Mouse (Mus musculus): Measurements from ENCODE around the gene Klhl22. TPM values are rescaled to one million over a fixed set of nuclear protein-coding genes. Genes with fewer than 3 reads are reported as not detected.

Gene Klhl22
- total and polyA plus RNA-seq, 3 experiments, result not detected

DNA sequence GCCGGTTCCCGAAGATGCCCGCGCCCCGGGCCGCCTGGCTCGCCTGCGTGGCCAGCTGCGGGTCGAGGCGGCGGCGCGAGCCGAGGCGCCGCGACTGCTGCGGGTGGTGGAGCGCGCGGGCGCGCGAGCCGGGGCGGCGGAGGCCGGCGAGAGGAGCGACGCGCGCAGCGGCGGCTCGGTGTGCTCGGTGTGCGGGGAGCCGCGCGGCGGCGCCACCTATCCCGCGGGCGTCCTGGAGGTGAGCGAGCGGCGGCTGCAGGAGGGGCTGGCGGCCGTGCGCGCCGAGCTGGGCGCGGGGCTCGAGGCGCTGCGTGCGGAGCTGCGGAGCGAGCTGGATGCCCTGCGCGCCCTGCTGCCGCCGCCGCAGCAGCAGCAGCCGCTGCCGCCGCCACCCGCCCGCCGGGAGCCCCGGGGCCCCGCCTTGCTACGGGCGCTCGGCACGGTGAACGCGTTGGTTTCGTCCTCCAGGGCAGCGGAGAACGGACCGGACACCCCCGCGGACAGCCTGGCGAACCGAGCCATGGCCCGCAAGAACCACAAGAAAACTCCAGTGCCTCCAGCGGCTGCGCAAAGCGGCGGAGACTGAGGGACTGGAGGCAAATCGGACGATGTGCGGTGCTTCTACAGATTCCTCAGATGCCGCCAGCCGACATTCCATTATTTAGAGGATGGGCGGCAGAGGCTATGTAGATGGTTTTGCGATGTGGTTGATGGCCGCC, 74.4 kb downstream of the Klhl22 start:
- Histone ChIP-seq H3K4me1 (ENCODE audit: control insufficient read depth in 1 of 2, insufficient read depth in 2 of 2) (no peaks in the 10 kb centered on the region), H3K36me3 (replicated peaks in 1 of 2; ENCODE audit: control insufficient read depth in 1 of 2, insufficient read depth in 1 of 2, low read length in 1 of 2) (peaks cover 0 to 16% of the 10 kb centered on the region in 2 experiments), H3K9ac (ENCODE audit: insufficient read depth, low read depth) (no peak overlapping the region), H3K27me3 (replicated peaks) (no peaks in the 10 kb centered on the region), H3K79me2 (replicated peaks; ENCODE audit: control insufficient read depth, extremely low read depth, insufficient read depth, poor library complexity, severe bottlenecking) (no peaks in the 10 kb centered on the region), H3K27ac (ENCODE audit: insufficient read depth, low read depth) (no peak overlapping the region), H3K4me3 (replicated peaks in 1 of 3; ENCODE audit: low read depth in 2 of 3, low read length in 2 of 3, poor library complexity in 1 of 3) (no peak overlapping the region), H3K9me3 (replicated peaks; ENCODE audit: low read length) (peaks cover 4% of the 10 kb centered on the region), H3K4me2 (ENCODE audit: insufficient read depth, low read depth, poor library complexity, severe bottlenecking) (no peak overlapping the region)
- TF ChIP-seq PAX5 (IDR thresholded peaks at IDR 0.05; ENCODE audit: low read length) (no peak), MAX (IDR thresholded peaks at IDR 0.05; ENCODE audit: low read length) (no peak), MYC (IDR thresholded peaks at IDR 0.05; ENCODE audit: low read depth, low read length) (no peak), POLR2AphosphoS2 (IDR thresholded peaks at IDR 0.05; ENCODE audit: low read depth, low read length) (no peak), RCOR1 (conservative IDR thresholded peaks at IDR 0.05; ENCODE audit: low read depth, low read length) (no peak), ZKSCAN1 (IDR thresholded peaks at IDR 0.05; ENCODE audit: borderline replicate concordance, low read depth, low read length) (no peak), POLR2A (IDR thresholded peaks at IDR 0.05; ENCODE audit: low read depth, low read length) (no peak), MAZ (IDR thresholded peaks at IDR 0.05; ENCODE audit: low read depth, low read length) (no peak), JUN (IDR thresholded peaks at IDR 0.05; ENCODE audit: insufficient read depth, low read depth, low read length) (no peak), SIN3A (IDR thresholded peaks at IDR 0.05; ENCODE audit: low read length) (no peak), ZC3H11A (IDR thresholded peaks at IDR 0.05; ENCODE audit: low read depth, low read length) (no peak), TBP (conservative IDR thresholded peaks at IDR 0.05; ENCODE audit: low read depth, low read length) (no peak), CHD2 (IDR thresholded peaks at IDR 0.05; ENCODE audit: low read length) (no peak), MEF2A (IDR thresholded peaks at IDR 0.05; ENCODE audit: borderline replicate concordance, low read depth, low read length) (no peak), KAT2A (IDR thresholded peaks at IDR 0.05; ENCODE audit: insufficient replicate concordance, low read length) (no peak), ETS1 (conservative IDR thresholded peaks at IDR 0.05; ENCODE audit: low read depth, low read length) (no peak), ZNF384 (IDR thresholded peaks at IDR 0.05; ENCODE audit: low read depth, low read length) (no peak), CHD1 (IDR thresholded peaks at IDR 0.05; ENCODE audit: low read depth, low read length) (no peak), GABPA (IDR thresholded peaks at IDR 0.05; ENCODE audit: insufficient replicate concordance, low read depth, low read length) (no peak), SMC3 (IDR thresholded peaks at IDR 0.05; ENCODE audit: low read depth, low read length) (no peak)
- dilution Hi-C loops (cut with MboI; ENCODE audit: extremely low pct_ligation_motif_present, extremely low pct_unique_long_range_greater_than_20kb, low sequenced_read_pairs) (no loop called here), in situ Hi-C loops (cut with MboI; ENCODE audit: low pct_ligation_motif_present, low pct_unique_long_range_greater_than_20kb, low sequenced_read_pairs) (no loop called here)
- DNase-seq (ENCODE audit: extremely low read depth), result no peak

DNA sequence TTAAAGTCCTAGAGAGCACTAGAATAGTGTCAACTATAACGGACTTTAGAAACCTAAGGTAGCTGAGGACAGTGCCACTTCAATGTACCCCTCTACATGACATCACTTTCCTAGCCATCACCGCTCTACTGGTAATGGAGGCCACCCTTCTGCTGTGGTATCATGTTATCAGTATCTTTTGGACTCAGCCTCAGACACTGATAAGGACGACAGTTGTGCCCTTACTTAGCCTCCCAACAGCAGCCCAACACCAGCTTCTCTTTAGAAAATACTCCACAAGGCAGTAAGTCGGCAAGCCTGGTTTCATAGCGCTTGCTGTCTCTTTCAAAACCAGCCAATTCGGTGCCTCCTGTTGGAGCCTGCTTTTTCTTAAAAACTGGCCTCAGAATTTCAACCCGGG, 75.1 kb downstream of the Klhl22 start:
- no peaks in the 10 kb centered on the region for H3K27me3 ChIP-seq (replicated peaks)
- peaks cover 0 to 20% of the 10 kb centered on the region in 2 experiments for H3K36me3 ChIP-seq (replicated peaks in 1 of 2; ENCODE audit: control insufficient read depth in 1 of 2, insufficient read depth in 1 of 2, low read length in 1 of 2)
- no peaks in the 10 kb centered on the region for H3K4me1 ChIP-seq (ENCODE audit: control insufficient read depth in 1 of 2, insufficient read depth in 2 of 2)
- no peak overlapping the region for H3K27ac ChIP-seq (ENCODE audit: insufficient read depth, low read depth)
- no peak overlapping the region for H3K4me2 ChIP-seq (ENCODE audit: insufficient read depth, low read depth, poor library complexity, severe bottlenecking)
- TF ChIP-seq MEF2A (IDR thresholded peaks at IDR 0.05; ENCODE audit: borderline replicate concordance, low read depth, low read length), result no peak
- TF ChIP-seq TBP (conservative IDR thresholded peaks at IDR 0.05; ENCODE audit: low read depth, low read length), result no peak
- TF ChIP-seq ZKSCAN1 (IDR thresholded peaks at IDR 0.05; ENCODE audit: borderline replicate concordance, low read depth, low read length), result no peak
- no peak for TF ChIP-seq HCFC1 (IDR thresholded peaks at IDR 0.05; ENCODE audit: low read depth, low read length)
- TF ChIP-seq IRF4 (IDR thresholded peaks at IDR 0.05; ENCODE audit: low read depth, low read length), result no peak
- no peak for TF ChIP-seq USF1 (IDR thresholded peaks at IDR 0.05; ENCODE audit: low read depth, low read length)
- TF ChIP-seq RCOR1 (conservative IDR thresholded peaks at IDR 0.05; ENCODE audit: low read depth, low read length), result no peak
- no peak for TF ChIP-seq PAX5 (IDR thresholded peaks at IDR 0.05; ENCODE audit: low read length)
- TF ChIP-seq ZMIZ1 (IDR thresholded peaks at IDR 0.05; ENCODE audit: low read depth, low read length), result no peak
- TF ChIP-seq JUND (conservative IDR thresholded peaks at IDR 0.05; ENCODE audit: low read depth, low read length), result no peak
- TF ChIP-seq BHLHE40 (IDR thresholded peaks at IDR 0.05; ENCODE audit: low read depth, low read length), result no peak
- TF ChIP-seq NELFE (IDR thresholded peaks at IDR 0.05; ENCODE audit: low read depth, low read length), result no peak
- TF ChIP-seq MYC (IDR thresholded peaks at IDR 0.05; ENCODE audit: low read depth, low read length), result no peak
- TF ChIP-seq E2F4 (IDR thresholded peaks at IDR 0.05; ENCODE audit: insufficient replicate concordance, low read depth, low read length), result no peak
- H3K4me3 ChIP-seq (replicated peaks in 1 of 3; ENCODE audit: low read depth in 2 of 3, low read length in 2 of 3, poor library complexity in 1 of 3), result no peak overlapping the region
- H3K9me3 ChIP-seq (replicated peaks; ENCODE audit: low read length), result peaks cover 4% of the 10 kb centered on the region
- dilution Hi-C loops (cut with MboI; ENCODE audit: extremely low pct_ligation_motif_present, extremely low pct_unique_long_range_greater_than_20kb, low sequenced_read_pairs) (no loop called here), in situ Hi-C loops (cut with MboI; ENCODE audit: low pct_ligation_motif_present, low pct_unique_long_range_greater_than_20kb, low sequenced_read_pairs) (no loop called here)
- H3K79me2 ChIP-seq (replicated peaks; ENCODE audit: control insufficient read depth, extremely low read depth, insufficient read depth, poor library complexity, severe bottlenecking), result no peaks in the 10 kb centered on the region
- no peak overlapping the region for H3K9ac ChIP-seq (ENCODE audit: insufficient read depth, low read depth)
- no peak for DNase-seq (ENCODE audit: extremely low read depth)

Data from CH12.LX (cell line).